Mouse (Mus musculus) adrenal gland, postnatal 36 days (tissue): ENCODE measurements around the gene Ssx2ip. TPM values are rescaled to one million over a fixed set of nuclear protein-coding genes. Genes with fewer than 3 reads are reported as not detected.
A peak's percentile ranks its signal among the peaks of the same experiment; 100 is the strongest.

Source experiments
- DNase-seq, 2 experiments: peaks; one replicate each; pipeline ENCODE4 v3.0.0; 2021; ENCODE audit warnings: mixed read lengths in 1 of 2
- total RNA-seq, 2 experiments: library from RNA; stranded (reverse); gene quantifications; 2 replicates each; pipeline ENCODE4 v1.2.3; 2021

Gene Ssx2ip
- total RNA-seq, 2 experiments from 2014 or later = 8.4 to 9.6 TPM

DNA sequence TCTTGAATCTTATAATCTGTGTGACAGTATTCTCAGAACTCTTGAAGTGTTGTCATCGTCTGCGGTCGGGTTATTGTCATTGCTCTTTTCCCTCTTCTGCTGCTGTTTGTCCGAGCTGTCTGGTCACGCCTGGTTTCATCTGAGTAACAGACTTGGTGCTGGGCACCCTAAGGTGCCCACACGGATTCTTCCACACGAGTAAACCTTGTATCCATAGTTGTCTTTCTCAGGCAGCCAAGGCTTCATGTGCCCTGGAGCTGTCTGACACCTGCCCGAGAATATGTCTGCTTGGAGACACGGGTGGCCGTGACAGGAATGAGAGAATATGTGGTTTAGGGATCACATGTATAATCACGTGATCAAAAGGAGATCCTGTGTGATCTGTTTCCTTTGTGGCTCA is 31.1 kb downstream of the Ssx2ip start:
- DNase-seq = no peak

GRCm38 (mm10) chr3:146436114-146436513 is 31.7 kb downstream of the Ssx2ip start:
- no peak for DNase-seq

DNA sequence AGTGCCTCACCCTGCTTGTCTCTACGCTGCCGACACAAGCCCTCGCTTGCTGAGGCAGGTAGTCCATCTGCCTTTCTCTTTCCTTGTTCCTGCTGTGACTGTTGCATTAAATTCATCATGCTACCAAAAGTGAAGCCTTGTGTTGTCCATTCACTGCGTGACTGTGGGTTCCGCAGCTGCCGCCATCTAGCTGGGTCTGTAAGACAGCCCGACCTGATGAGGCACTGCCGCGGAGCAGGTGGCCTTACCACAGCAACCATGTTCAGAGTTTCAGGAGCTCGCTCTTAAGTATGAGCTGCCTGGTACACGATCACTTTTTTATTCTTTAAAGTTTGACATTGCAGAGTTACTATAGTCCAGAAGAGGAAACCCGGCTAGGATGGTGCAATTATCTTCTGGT is 35.6 kb downstream of the Ssx2ip start:
- no peak for DNase-seq

GRCm38 (mm10) chr3:146440422-146440821 is 36.0 kb downstream of the Ssx2ip start:
- DNase-seq = no peak

DNA sequence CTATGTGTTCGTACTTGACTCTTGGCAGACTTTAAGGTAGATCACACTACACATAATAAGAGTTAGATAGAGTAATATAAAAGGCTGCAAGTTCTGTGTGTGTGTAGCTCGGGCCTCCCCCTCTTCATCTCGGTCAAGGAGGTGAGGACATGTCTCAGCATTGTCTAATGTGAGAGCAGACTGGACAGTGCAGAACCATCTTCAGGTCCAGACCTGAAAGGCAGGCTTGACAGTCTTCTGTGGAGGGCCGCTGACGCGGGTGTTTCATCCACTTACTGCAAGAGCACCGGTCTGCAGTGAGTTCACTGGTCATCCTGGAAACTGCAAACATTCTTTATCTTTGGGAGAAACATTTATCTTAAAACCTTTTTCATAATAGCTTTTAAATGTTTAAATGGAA is 38.0 kb downstream of the Ssx2ip start:
- DNase-seq = no peak

DNA sequence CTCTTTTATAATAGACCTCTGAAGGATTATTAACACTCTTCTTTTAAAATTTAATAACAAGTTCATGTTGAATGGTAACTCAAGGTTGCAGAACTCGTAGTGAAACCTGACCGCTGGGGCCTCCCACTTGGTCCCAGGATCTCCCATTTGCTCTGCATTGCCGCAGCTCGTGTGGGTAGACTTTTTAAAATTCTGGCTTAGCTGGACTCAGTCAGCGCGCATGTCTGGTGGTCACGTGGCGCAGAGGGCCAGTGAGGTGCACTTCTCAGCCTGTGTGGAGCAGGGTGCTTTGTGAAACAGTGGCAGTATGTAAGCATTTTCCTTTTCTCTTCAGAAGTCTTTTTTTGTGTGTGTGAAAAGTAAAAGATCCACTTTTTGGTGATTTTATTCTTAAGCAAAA is 38.5 kb downstream of the Ssx2ip start:
- DNase-seq = no peak

- no peak for DNase-seq
These were observed 38.9 kb downstream of the Ssx2ip start for GRCm38 (mm10) chr3:146443380-146443779.

DNA sequence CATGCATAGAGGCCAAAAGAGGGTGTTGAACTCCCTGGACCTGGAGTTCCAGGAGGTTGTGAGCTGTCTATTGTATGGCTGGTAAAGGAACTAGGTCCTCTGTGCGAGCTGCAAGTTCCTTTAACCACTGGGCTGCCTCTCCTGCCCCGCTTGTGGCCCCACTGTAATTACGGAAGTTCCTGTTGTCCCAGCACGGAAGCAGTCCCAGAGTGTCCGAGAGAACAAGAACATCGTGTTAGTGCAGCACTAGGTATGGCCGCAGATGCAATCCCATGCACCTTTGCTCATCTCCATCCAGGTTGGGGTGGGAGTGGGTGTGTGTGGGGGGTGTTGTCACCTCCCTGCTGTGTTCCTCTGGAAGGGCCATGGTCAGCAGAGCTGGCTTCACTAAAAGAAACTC is 40.4 kb downstream of the Ssx2ip start:
- DNase-seq = no peak

- no peak for DNase-seq
These were observed 42.7 kb downstream of the Ssx2ip start for GRCm38 (mm10) chr3:146447156-146447555.

DNA sequence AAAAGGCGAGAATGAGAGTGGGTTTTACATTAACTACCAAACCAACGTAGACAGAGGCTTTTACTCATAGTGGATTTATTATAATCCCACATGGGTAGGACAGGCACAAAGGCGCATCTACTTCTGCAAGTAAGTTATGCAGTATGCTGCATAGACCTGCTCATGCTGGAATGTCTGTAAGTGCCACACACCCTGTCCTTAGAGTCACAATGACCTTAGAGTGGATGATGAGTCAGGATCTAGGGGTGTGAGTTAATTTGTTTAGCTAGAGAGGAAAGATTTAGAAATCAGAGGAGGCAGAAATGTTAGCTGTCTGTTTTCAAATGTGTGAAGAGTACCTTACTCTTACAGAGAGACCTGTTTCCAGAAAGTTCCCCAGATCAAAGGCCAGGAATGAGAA is 43.2 kb downstream of the Ssx2ip start:
- no peak for DNase-seq

GRCm38 (mm10) chr3:146448372-146448771 is 43.9 kb downstream of the Ssx2ip start:
- DNase-seq = no peak

- DNase-seq = no peak
These were observed 44.5 kb downstream of the Ssx2ip start for GRCm38 (mm10) chr3:146448969-146449368.

GRCm38 (mm10) chr3:146449745-146450250 is 45.4 kb downstream of the Ssx2ip start, which contains the start of gene Ctbs:
Ctbs (plus strand) TSS chr3:146449795.
- DNase-seq = no peak

DNA sequence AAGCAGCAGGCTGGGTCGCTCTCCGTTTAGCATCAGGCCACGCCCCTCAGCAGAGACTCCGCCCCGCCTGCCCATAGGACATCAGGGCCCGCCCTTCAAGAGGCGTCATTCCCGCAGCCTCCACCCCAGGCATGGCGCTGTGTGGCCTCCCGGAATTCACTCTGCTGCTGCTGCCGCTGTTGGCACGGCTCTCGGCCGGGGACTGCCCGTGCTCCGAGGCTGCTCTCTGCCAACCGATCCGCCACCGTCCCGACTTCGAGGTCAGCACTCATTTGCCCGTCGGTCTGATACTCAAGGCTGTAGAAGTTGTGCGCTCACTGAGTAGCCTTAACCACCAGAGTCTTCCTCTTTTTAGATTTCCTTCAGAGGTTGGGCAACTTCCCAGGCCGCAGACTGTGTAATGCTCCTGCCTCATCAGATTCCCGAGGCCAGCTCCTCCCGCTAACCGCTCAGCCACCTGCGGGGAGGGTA is 46.0 kb downstream of the Ssx2ip start:
- peak; percentile 95 to 97 for DNase-seq

- DNase-seq = no peak
These were observed 46.9 kb downstream of the Ssx2ip start for GRCm38 (mm10) chr3:146451375-146451774.

DNA sequence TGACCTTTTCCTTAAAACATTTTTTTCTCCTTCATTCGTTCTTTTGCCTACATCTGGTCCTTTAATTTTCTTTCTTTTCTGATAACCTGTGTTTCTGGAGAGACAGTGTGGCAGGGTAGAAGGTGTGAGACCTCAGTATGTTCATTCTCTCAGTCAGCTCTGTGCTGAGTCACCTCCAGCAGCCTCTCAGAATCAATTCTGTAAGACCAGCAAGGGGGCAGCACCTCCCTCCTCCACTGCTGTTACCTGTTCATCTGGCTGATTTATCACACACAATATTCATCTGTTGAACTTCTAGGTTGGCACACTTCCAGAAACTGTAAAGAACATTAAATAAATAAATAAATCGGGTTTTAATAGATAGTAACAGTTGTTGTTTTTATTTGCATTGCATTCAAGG is 58.5 kb downstream of the Ssx2ip start:
- peak in 1 of 2 experiments; percentile 9 for DNase-seq

DNA sequence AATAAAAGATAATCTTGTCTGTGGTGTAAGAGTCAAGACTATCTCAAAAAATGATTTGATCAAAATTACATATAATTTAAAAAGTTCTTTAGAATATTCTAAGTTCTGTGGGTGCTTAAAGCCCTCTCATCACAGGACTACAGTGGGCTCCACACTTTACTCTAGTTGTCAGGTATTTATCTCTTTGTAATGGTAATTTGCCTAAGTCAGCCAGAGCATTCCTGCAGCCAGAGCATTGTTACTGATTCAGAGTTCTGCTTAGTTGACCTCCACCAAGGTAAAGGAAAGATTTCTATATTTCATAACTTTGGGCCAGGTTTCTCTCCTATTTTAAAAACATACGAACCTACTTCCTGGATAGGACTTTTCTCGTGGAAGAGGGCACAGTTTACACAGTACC is 64.8 kb downstream of the Ssx2ip start:
- DNase-seq = no peak

DNA sequence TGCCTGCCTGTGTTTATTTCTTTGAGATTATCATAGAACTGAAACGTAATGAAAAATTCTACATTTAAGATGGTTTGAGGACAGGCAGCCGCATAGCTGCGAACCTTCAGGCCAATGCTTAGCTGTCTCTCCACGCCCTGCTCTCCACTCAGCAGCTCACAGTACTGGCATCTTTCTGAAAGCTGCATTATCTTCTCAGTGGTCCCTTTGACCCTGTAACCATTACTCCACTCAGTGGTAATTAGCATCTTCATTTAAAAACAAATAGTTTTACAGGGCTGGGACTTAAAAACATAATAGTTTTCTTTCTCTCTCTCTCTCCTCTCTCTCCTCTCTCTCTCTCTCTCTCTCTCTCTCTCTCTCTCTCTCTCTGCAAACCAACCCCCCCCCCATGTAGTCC is 68.2 kb downstream of the Ssx2ip start:
- DNase-seq = no peak

DNA sequence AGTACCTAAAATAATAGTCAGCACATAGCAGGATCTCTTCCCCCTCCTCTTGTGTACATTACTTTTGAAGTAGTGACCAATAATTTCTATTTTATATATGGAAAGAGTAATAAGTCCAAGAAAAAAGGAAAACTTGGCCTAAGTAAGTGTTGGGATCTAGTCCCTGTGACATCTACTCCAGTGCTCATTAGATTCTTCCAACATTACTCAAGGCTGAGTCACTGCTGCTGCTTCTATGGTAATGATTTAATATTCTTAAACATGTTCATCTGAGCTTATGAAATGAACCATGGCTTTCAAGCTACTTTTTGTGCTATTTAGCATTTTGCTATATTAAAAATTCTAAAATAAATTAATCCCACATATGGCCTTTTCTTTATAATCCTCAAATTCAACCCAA is 69.3 kb downstream of the Ssx2ip start:
- DNase-seq = peak in 1 of 2 experiments; percentile 8

- no peak for DNase-seq
These were observed 70.0 kb downstream of the Ssx2ip start for GRCm38 (mm10) chr3:146474428-146474827.

GRCm38 (mm10) chr3:146482044-146482443 is 77.6 kb downstream of the Ssx2ip start:
- no peak for DNase-seq

GRCm38 (mm10) chr3:146486464-146486863 is 82.0 kb downstream of the Ssx2ip start:
- no peak for DNase-seq
